Mouse (Mus musculus) c-Kit-positive CD71-positive TER-119-negative erythroid progenitor cells, embryonic 14.5 days (primary cell): ENCODE data around the gene Vtcn1.

Experiments
- DNase-seq: peaks from one replicate; pipeline ENCODE4 v3.0.0-alpha.2; 2013; ENCODE audit warnings: low read depth

The Vtcn1 gene

DNA sequence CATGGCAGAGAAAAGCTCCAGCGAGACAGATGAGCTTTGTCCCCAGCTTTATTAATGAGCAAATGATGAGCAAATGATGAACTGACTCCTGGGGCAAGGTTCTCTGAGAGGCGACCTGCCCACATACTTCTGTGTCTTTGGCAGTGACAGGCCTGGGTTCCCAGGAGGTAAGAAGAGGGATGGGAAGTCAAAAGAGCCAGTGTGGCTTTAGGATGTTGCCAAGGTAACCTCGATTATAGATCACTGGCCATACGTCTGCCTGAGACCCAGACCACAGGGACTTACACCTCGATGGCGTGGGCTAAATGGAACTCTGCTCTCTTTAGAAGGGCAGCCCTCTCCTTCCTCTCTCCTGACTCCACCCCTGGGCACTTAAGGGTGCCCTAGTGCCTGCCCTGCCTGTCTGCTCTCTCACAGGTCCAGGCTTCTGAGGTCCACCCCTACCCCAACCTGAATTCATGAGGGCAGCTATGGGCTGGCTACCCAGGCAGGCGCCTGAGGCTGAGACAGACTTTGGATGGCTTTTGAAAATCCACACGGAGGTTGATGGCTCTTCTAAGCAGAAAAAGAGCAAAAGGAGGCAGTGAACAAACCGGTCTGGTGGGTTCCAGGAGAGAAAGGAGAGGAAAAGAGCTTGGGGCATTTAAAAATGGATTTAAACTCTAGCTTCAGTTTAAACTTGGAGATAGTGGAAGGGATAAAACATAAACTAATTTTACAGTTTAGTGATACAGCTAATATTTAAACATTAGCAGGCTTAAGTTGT is 31.0 kb downstream of the Vtcn1 start:
- no peak for DNase-seq

DNA sequence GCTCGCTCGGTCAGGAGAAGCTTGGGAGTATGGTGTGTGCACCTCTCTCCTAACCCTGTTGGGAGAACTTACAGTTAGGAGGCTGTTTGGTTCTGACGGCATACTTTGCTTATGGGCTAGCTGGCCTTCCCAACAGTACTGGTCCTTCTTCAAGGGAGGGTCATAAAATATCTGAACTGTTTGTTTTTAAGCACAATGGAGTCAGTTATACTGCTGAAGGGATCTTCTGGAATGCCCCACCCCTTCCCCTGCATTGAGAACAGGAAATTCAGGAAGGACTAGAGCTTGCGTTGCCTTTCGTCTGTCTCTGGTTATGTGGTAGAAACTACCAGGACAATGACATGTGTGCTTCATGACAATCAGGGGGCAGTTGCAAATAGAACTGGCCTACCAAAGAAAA is 31.9 kb downstream of the Vtcn1 start:
- DNase-seq = no peak

DNA sequence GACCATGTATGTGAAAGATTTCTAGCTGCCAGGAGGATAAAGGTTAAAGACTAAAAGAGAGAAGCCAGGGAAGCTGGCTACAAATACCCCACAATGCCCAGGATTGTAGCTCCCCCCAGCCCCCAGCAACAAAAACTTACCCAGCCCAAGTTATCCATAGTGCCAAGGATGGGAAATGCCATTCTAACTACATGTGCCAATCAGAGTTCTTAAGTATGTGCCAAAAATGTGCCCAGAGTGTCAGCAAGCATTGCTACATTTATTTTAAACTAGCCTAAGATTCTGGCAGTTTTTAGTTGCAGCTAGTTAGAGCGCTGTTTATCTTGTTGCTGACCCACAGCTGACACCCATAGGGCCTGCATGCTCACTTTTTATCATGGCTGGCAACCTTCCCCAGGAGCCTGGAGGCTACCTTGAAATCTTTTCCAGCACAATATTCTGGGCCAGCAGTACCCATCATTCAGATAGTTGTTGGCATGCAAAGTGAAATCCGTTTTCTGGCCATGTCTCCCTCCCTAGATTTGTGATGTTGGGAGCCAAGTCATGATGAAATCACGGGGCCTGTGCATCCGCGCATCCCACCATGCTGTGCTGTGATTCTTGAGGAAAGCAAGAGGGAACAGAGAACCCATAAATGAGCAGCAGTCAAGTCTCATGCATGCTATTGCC is 33.2 kb downstream of the Vtcn1 start:
- DNase-seq = no peak

- DNase-seq = no peak
These were observed 36.3 kb downstream of the Vtcn1 start for GRCm38 (mm10) chr3:100861307-100862303.

- DNase-seq = no peak
These were observed 41.7 kb downstream of the Vtcn1 start for GRCm38 (mm10) chr3:100866946-100867345.

GRCm38 (mm10) chr3:100877057-100877456 is 51.8 kb downstream of the Vtcn1 start:
- DNase-seq = no peak

DNA sequence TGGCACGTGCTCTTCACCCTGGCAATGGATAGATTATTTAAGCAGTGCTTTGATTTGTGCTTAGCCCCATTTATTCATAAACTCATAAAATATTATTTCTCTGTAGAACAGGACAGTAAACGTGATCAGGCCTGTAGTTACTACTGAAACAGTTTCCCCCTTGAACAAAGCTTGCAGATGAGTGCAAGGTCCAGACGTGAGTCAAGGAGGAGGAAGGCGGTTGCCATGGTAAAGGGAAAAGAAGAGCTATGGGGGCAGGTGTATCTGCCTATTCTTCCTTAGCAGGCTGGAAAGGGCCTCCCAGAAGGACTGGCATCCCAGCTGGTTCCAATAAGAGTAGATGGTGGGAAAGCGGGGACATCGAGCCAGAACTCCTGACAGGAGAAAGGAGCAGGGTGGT is 56.1 kb downstream of the Vtcn1 start:
- no peak for DNase-seq

GRCm38 (mm10) chr3:100881843-100882634 is 56.8 kb downstream of the Vtcn1 start:
- no peak for DNase-seq

- DNase-seq = no peak
These were observed 64.0 kb downstream of the Vtcn1 start for GRCm38 (mm10) chr3:100889234-100889633.

DNA sequence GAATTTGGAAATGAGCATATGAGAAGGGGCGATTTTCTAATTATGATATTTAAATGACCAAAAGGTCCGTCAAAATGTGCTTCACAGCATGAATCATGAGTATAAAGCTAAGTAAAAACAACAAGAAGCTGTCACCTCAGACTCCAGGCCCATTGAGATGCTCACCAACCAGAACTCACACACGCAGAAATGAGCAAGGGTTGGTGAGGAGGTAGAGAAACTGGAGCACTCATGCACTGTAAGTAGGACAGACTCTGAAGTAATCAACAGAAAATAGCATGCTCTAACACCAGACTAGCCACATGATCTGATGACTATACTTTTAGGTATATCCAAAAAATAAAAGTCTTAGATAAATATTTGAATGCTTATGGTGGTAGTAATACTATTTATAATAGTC is 65.1 kb downstream of the Vtcn1 start:
- DNase-seq = no peak

- no peak for DNase-seq
These were observed 67.4 kb downstream of the Vtcn1 start for GRCm38 (mm10) chr3:100892383-100893335.

DNA sequence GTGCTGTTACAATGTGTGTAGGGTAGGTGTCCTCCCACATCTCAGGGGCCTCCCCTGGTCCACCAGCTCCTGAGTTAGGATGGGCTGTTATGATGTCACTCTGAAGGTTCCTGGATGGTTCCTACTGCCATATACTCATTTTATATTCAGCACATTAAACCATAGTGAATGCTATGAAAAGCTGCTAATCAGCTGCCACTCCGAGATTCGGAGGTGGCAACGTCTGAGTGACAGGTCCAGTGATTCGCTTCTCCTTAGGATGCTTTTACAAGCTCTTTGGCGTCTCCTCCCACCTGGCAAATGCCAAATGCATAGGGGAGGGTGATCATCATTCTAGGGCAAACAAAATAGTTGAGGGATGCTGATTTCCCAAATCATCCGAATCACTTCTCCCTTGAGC is 70.2 kb downstream of the Vtcn1 start:
- no peak for DNase-seq

GRCm38 (mm10) chr3:100906128-100906527 is 80.9 kb downstream of the Vtcn1 start:
- no peak for DNase-seq

- no peak for DNase-seq
These were observed 81.7 kb downstream of the Vtcn1 start for GRCm38 (mm10) chr3:100906916-100907315.

DNA sequence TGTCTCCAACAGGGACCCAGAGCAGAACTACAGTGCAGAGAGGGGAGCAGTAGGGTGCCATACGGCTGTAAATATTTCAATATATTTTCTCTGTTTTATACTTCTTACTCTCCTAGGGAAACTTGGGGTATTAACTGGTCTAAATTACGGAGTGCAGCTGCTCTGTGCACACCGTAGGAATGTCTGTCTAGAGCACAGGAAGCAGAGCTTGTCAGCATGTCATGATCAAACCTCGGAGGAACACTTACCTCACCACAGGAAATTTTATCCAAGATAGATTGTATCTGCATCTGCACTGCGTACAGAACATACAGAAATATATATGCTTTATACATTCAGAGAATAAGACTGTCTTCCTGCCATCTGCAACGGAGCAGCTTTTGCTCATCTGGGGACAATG is 83.3 kb downstream of the Vtcn1 start:
- DNase-seq = no peak

DNA sequence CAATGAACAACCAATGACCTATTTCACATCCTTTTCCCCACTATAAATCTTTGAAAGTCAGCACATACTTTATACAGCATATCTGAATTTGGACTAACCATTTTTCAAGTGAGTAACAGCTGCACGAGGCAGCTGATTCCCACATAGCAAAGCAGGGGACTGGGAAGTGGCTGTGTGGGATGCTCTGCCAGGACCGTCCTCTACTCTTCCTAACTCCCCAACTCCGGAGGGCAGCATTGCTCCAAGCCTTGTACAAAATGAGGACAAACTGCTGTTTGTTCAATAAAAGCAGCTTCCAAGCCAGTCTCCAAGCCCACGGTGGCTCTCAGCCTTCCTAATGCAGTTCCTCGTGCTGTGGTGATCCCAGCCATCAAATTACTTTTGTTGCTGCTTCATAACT is 85.4 kb downstream of the Vtcn1 start:
- DNase-seq = no peak

DNA sequence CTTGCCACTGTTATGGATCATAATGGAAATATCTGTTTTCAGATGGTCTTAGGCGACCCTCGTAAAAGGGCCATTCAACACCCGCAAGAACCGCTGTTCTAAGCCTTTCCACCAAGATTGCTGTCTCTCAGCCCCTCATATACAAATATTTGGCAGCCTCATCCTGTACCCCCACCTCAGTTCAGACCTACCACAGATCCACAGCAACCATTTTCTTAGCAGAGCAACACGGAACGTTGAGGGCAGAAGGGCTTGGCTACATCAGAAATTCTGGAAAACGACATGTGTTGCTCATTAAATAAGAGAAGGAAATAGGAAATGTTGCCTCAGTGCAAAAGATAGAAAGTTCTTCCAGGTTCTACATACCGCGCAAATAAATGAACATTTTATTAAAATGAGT is 85.8 kb downstream of the Vtcn1 start:
- DNase-seq = no peak

DNA sequence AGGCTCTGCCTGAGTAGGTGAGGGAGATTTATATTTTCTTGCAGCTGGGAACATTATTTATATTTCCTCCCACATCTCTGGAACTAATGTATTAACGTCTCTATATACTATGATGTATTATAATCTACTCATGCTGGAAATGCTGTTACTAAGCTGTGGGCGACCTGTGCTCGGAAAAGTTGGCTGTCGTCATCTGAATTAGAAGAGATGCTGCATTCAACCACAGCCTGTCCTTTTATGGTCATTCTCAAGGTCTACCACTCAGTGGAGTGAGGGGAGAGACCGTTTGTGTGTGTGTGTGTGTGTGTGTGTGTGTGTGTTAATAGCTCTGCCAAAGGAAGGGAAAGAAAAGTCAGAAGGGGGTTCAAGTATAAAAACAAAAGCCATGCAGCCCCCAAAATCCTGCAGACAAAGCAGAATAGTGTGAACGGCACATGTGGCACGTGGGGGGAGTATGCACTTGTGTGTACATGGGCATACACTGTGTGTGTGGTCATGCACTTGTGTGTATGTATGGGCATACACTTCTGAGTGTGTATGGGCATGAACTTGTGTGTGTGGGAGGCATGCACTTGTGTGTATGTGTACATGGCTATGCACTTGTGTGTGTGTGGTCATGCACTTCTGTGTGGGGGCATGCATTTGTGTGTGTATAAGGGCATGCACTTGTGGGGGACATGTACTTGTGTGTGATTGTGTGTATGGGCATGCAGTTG is 86.4 kb downstream of the Vtcn1 start:
- DNase-seq = no peak

GRCm38 (mm10) chr3:100916844-100917243 is 91.6 kb downstream of the Vtcn1 start:
- DNase-seq = peak; percentile 63

- no peak for DNase-seq
These were observed 95.4 kb downstream of the Vtcn1 start for GRCm38 (mm10) chr3:100920611-100921140.
